Mouse (Mus musculus) gastrocnemius, adult 18-20 months (tissue): ENCODE measurements around the gene Zscan10. TPM values are rescaled to one million over a fixed set of nuclear protein-coding genes. Genes with fewer than 3 reads are reported as not detected.
"Not testable (repeated sequence)": the region's sequence is repeated elsewhere in the genome, so short reads cannot be mapped to it uniquely, and the experiment has no call there.

Experiments used
- DNase-seq: peaks from one replicate; pipeline ENCODE4 v3.0.0; 2021; ENCODE audit warnings: low spot score
- total RNA-seq, 2 experiments: library from RNA; stranded (reverse); gene quantifications; 2 replicates each; pipeline ENCODE4 v1.2.3; 2021

The Zscan10 gene
- total RNA-seq, 2 experiments from 2014 or later: not detected

DNA sequence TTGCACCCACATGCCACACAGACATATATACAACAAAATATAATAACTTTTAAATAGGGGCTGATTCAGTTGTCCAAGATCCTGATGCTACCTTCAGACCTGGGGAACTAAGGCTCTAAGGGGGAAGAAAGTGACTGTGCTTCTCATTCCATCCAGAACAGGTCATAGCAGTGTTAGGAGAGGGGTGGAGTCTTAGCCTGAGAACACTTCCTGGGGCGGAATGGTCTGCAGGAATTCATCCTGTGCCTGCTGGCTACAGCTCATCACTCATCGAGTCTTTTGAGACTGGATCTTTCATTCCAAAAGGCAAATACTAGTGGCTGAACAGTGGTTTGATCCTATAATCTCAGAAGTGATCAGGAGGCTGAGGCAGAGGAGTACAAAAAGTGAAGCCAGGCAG lies 13.4 kb upstream of the Zscan10 start:
- no peak for DNase-seq

DNA sequence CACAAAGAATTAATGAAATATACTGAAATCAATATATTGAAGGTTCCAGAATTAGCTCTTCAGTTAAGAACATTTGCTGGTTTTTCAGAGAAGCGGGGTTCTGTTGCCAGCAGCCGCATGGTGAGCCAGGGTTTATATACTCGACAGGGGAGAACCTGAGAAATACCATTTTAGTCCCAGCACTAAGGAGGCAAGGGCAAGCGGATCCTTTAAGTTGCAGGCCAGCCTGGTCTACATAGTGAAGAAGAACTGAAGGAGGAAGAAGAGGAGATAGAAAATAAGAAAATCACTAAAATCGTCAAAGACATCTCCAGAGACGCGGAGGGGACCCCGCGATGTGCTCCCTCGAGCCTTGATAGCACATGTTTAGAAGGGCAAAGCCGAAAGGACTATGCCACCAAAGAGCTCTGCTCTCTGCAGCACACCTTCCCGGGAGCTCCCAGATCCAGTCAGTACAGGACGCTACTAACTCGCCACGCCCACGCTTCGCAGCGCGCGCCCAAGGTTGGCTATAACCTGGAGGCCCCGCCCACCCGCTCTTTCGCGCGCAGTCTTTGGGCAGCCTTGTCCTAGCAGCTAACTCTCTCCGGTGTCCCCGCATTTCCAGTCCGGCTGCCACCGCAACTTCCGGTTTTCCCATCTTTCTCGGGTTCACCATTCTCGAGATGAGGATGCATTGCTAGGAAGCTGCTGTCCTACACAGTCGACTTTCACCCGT lies 8.3 kb upstream of the Zscan10 start:
- peak; percentile 93 for DNase-seq

DNA sequence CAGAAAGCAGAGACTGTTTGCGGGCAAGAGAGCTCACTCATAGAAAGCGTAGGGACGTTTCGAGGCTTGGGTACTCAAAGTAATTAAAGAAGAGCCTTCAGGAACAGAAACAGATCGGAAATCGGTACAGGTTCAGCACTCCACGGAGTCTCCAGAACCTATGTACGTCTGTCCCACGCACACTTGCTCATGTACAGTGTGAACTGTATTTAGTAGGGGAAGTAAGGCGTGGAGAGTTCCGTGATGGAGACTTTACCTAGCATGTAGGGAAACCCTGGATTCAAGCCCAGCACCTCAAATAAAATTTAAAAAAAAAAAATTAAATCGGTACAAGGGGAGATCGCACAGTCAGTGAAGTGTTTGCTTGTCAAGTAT lies 7.7 kb upstream of the Zscan10 start:
- no peak for DNase-seq

DNA sequence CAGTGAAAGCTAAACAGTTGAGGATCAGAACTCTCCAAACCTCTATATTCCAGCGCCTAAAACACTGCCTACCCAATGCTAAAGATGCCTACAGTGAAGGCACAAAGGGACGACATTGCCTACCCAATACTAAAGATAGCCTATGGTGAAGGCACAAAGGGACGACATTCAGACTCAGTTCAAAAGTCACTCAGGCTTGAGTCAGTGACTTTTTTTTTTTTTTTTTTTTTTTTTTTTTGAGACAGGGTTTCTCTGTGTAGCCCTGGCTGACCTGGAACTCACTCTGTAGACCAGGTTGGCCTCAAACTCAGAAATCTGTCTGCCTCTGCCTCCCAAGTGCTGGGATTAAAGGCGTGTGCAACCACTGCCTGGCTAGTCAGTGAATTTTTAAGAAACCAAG lies 5.5 kb upstream of the Zscan10 start:
- not testable (repeated sequence) for DNase-seq

DNA sequence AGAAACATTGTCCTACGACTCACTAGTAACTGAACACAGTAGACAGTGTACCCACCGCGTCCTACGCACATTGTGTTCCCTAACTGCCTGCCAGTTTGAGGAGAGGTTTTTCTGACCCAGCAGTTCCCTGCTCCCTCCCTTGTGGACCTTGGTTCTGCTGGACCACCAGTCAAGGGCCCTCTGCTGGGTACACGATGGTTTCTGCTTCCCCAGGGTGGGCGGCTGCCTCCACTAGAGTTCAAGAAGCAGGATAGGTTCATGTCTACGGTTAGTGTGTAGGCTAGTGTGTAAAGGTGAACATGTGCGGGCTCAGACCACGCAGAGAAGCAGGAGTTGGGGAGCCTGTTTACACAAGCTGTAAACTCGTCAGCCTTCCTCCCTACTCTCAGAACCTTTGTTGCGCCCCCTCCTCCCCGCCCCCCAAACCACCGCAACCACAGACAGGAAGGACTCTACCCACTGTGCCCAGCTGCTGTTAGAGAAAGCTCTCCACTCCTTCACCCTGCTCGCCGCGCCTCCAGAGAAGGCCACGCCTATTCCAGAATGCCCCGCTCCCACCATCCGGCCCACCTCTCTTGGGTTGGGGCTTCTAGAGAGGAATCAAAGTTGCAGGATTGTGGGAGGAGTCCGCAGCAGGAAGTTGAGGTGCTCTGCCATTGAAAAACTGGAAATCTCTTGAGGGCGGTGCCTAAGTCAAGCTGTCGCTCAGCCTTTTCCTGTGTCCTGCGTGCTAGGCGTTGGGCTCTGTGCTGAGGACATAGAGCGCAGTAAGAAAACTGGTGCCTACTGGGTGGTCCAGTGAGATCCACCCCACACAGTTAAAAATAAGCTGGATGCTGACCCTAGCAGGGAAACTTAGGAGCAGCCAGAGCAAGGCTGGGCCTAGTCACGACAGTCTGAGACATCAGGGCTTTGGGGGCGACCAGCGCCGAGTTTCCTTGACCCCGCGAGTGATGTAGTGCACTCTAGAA lies 1.8 kb upstream of the Zscan10 start, which contains the start of gene Zfp13:
TSS of gene Zfp13 (minus strand) at position 906 of the 971 bp plus-strand sequence.
- DNase-seq: peak; percentile 83

DNA sequence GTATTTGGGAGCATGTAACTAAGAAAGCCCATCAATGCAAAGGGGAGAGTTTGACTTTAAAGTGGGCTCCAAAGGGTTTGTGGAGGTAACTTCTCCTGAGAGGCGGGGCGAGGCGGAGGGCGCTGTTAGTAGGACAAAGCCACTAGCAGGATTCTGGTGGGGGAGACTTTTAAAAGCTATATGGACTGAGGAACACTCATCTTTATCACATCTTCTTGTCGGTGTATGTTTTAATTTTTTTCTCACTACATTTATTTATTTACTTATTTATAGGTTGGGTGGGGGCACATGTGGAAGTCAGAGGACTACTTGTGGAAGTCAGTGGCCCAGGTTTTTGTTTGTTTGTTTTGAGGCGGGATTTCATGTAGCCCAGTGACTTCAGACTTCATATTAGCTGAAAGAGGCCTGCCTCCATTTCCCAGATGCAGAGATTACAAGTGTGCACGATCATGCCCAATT lies 1.0 kb upstream of the Zscan10 start:
- DNase-seq: no peak

DNA sequence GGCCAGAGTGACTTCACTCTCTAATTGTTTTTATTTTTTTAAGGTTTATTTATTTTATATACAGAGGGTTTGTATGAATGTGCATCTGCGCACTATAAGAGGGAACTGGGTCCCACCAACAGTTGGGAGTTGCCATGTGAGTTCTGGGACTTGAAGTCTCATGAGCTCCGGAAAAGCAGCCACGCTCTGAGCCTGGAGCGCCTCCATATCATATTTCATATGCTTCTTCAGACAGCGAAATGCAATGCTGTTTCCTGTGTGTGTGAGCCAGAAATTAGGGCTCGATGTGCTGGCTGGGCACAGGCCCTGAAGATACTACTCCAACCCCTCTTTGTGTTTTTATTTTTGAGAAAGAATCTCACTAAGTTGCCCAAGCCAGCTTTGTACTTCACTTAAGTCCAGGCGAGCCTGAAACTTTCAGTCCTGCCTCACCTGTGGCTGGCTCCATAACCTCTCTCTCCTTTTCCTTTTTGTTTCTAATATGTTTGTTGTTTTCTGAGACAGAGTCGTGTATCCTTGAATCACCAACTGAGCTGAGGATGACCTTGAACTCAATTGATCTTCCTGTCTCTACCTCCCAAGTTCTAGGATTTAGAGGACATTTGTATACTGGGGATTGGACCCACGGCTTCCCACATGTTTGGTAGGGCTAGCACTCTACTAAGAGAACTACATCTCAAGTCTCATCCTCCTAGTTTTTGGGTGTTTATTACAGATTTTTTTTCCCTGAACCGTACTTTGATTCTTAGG lies 1.4 kb downstream of the Zscan10 start:
- no peak for DNase-seq

DNA sequence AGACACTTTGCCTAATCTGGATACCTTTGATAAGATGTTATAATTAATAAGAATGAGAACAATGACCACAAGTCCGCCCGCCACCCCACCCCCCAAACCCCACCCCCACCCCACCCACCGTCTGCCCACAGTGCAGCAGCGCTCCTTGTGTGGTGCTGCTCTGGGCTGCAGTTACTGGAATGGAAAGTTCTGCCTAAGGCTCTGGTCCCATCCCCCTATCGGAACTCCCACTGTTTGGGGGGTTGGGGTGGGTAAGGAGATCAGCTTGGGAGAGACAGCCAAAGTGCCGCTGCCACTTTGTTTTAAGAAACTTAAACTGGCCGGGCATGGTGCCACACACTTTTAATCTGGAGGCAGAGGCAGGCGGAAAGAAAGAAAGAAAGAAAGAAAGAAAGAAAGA lies 2.4 kb downstream of the Zscan10 start:
- DNase-seq: no peak

DNA sequence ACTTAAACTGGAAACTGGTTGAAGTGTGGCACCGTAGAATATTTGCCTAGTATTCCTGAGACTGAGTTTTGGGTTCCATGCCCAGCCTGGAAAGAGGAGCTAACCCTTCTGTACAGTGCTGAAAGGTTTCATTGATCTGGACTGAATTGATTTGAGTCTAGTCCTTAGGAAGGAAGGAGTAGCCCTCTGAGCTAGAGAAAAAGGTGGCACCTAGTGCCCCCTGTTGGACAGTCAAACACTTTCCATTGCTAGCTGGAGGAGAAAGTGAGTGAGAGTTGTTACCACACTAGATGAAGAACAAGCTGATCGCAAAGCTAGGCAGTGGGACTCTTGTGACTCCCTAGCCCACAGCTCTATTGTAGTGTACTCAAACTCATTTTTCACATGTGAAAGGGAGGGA lies 2.9 kb downstream of the Zscan10 start:
- no peak for DNase-seq

DNA sequence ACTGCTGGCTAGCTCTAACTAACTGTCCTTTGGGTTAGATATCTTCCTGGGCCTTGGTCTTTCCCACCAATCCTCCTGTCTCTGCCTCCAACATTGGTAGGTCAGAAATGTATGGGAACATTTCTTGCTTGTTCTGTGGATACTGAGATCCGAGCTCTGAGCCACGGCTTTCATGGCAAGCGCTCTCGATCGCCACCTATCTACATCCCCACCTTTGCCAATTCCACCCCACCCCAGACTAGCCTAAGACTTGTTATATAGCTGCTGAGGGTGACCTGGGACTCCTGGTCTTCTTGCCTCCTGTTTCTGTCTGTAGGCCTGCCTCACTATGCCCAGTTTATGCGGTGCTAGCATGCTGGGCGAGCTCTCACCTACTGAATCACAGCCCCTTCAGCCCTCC lies 3.7 kb downstream of the Zscan10 start:
- DNase-seq: no peak

DNA sequence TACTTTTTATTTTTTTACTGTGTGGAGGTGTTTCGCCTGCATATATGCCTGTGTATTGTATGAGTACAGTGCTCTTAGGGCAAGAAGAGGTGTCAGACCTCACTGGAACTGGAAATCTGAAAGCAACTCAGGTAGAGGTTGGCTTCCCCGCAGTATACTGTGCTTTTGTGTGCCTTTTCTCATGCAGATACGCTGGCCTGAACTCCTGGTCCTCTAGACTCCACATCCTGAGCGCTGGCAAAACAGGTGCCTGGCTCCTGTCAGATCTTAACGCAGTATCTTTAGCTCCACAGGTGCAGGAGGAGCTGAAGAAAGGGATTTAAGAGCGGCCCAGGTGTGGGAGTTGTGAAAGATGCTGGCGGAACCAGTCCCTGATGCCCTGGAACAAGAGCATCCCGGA lies 4.6 kb downstream of the Zscan10 start:
- DNase-seq: no peak

DNA sequence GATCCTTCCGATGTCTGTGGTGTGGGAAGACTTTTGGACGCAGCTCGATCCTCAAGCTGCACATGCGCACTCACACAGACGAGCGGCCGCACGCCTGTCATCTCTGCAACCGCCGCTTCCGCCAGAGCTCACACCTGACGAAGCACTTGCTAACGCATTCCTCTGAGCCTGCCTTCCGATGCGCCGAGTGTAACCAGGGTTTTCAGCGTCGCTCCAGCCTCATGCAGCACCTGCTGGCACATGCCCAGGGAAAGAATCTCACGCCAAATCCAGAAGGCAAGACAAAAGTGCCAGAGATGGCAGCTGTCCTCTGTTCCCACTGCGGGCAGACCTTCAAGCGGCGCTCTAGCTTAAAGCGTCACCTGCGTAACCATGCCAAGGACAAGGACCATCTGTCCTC lies 9.0 kb downstream of the Zscan10 start:
- DNase-seq: no peak

DNA sequence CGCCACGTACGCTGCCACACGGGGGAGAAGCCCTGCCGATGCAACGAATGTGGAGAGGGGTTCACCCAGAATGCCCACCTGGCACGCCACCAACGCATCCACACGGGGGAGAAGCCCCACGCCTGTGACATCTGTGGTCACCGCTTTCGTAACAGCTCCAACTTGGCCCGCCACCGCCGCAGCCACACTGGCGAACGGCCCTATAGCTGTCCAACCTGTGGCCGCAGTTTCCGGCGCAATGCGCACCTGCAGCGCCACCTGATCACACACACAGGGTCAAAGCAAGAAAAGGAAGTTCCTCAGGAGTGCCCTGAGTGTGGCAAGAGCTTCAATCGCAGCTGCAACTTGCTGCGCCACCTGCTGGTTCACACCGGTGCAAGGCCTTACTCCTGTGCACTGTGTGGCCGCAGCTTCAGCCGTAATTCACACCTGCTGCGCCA lies 9.7 kb downstream of the Zscan10 start:
- DNase-seq: peak; percentile 30

DNA sequence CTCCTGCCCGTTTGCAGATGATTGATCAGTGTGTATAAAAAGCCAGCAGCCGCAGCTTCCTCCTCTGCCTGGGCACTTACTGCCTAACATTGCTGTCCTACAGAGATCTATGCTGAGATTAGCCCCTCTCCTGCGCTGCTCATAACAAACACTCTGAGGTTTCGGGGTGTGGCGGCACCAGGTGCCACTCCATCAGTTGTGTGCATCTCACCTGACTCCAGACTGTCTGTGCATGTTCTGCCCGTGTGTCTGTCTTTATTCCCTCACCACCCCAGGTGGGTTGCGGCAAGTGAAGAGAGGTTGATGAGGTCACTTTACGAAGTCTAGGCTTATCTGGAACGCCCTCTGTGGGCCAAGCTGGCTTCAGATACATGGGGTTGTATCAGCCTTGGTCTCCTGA lies 16.4 kb downstream of the Zscan10 start:
- DNase-seq: no peak

DNA sequence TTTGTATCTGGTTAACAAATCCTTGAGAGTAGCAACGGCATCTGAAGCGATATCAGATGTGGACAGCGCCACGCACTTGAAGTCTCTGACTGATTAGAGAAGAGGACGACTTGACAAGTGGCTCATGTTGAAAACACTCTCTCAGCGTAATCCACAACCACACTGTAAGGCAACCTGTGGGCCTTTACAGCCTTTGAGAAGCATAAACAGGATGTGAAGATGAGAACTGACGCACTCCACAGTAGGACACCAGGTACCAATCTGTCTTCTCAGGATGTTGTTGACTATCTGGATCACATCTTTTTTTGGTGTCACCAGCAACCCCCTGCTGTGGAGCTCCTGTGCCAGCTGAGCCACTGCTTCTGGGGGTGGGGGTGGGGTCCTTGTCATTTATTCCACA lies 19.7 kb downstream of the Zscan10 start:
- DNase-seq: no peak

DNA sequence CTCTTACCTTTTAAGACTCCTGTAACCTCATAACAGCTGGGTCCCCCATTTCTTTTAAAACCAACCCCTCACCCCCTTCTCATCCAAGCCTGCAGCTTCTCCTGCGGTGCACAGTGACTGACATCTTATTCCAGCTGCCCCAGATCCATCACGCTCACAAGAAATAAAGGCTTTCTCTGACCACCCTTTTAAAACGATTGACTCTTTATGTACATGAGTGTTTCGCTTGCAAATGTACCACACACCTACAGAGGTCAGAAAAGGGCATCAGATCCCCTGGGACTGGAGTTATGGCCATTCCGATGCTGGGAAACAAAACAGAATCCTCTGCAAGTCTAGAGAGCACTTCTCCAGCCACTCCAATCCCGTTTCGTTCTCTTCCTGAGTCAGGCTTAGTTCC lies 27.2 kb downstream of the Zscan10 start:
- DNase-seq: no peak

DNA sequence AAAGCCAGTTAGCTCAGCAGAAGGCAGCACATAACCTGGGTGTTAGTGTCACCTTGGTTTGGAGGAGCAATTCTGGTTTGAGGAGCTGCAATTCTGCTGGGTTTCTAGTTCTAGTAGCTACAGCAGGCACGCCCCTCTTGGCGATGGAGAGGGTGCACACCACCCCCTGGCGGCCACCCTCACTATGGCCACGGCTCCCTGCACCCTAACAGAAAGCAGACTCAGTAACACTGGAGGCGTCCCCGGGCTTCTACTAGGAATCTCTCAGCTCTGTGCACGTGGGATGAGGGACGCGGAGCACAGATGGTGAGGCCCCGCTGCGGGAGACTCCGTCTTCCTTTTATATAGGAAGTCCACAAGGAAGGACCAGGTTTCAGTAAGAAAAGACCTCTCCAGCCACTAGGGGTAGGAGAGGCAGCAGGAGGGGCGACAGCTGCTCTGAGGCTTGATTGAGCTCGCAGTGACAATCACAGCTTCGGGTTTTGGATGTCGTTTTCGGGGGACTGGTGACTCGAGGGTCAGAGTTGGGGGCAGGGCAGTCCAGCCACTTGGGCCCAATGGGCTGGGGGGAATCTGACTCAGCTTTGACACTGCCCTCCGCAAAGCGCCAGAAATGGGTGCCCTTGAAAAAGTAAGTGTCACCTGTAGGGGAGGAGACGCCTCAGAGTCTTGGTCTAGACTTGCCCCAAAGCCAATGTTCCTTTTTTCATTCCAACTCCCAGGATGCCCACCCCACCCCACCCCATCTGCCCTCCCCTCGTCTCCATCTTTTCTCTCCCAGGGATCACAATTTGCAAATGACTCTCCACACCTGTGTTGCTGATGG lies 29.8 kb downstream of the Zscan10 start:
- peak; percentile 65 for DNase-seq

DNA sequence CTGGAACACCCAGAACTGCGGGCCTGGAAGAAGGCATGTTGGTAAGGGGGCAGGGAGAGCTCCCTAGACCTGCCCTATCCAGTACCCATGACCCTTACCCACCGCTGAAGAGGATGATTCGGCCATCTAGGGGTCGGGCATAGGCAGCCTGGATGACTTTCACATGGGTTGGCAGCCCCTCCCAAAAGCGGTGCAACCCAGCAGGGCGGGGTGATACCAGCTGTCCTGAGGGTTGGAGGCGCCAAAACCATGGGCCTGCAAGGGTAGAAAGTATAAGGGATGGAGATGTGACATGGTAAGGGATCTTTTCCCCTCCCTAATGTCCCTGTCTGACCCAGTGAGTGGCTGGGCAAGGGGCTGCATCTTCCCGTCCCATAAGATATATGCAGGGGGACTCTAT lies 30.6 kb downstream of the Zscan10 start:
- no peak for DNase-seq

DNA sequence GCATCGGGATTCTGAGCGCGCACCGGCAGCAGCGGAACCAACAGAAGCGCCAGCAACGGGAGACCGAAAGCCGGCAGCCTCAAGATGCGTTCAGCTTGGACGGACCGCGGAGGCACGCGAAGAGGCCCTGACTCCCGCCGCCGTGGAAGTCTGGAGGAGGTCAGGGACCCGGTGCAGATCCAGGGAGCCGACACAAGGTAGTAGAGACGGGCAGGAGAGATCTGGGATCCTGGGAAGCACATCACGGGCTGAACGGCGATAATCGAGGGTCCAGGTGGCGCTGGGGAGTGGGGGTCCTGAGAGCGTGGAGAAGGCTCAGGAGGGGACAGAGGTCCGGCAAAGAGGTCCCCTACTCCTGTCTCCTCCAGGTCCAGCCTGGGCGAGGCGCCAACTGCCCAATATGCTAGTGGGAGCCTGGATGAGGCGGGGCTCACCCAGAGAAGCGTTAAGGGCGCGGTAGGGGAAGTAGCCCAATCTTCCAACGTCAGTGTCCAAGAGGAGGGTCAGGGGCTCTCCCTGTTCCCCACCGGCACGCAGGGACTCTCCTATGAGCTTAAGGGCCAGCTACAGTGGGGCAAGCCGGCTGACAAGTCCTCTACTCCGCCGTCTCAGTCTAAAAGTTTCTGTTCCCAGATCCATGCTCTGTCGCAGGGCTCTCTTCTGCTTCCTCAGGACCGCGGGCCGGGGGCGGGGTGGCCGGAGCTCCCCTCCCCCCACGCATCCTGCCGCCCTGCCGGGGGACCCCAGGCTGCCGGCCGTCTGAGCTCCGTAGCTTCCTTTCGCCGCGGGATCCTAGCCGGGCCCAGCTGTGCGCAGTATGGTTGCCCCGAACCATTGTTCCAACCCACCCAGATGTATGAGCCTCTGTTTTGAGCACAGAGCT lies 44.2 kb downstream of the Zscan10 start, which contains the start of gene Mmp25:
TSS of gene Mmp25 (minus strand) at position 665 of the 883 bp plus-strand sequence.
- DNase-seq: no peak

DNA sequence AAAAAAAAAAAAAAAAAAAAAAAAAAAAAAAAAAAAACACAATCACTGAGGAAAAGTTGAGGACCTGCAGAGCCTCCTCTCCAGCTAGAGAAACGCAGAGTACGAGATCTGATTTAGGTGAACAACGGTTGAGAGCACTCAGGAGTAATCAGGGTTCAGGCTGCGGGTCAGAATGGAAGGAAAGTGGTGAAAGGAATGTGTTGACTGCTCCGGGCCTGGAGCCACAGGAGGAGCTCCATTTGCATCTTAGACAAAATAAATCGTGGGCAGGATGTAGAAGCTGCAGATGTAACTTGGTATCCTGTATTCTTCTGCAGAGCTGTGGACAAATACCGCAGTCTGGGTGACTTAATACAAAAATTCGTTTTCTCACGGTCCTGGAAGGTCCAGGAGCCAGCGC lies 45.2 kb downstream of the Zscan10 start:
- DNase-seq: no peak
